Mouse (Mus musculus): Measurements from ENCODE around the gene Atrnl1.
A peak's percentile ranks its signal among the peaks of the same experiment; 100 is the strongest.
"Not testable (repeated sequence)": the region's sequence is repeated elsewhere in the genome, so short reads cannot be mapped to it uniquely, and the experiment has no call there.

Atrnl1 gene

GRCm38 (mm10) chr19:57696781-57697180, 85.9 kb downstream of the Atrnl1 start:
- DNase-seq (ENCODE audit: low spot score) = not testable (repeated sequence)

- DNase-seq (ENCODE audit: low spot score) = no peak
These were observed 102.3 kb downstream of the Atrnl1 start for GRCm38 (mm10) chr19:57713138-57713537.

- peak; percentile 56 for DNase-seq (ENCODE audit: low spot score)
These were observed 114.1 kb downstream of the Atrnl1 start for GRCm38 (mm10) chr19:57724920-57725319.

- DNase-seq (ENCODE audit: low spot score) = no peak
These were observed 114.5 kb downstream of the Atrnl1 start for GRCm38 (mm10) chr19:57725326-57725725.

- DNase-seq (ENCODE audit: low spot score) = no peak
These were observed 116.2 kb downstream of the Atrnl1 start for GRCm38 (mm10) chr19:57727009-57727408.

- DNase-seq (ENCODE audit: low spot score) = no peak
These were observed 126.6 kb downstream of the Atrnl1 start for GRCm38 (mm10) chr19:57737475-57737874.

GRCm38 (mm10) chr19:57745579-57745978, 134.7 kb downstream of the Atrnl1 start:
- DNase-seq (ENCODE audit: low spot score) = no peak

- DNase-seq (ENCODE audit: low spot score) = no peak
These were observed 135.7 kb downstream of the Atrnl1 start for GRCm38 (mm10) chr19:57746553-57746952.

GRCm38 (mm10) chr19:57752189-57752588, 141.4 kb downstream of the Atrnl1 start:
- no peak for DNase-seq (ENCODE audit: low spot score)

- no peak for DNase-seq (ENCODE audit: low spot score)
These were observed 151.7 kb downstream of the Atrnl1 start for GRCm38 (mm10) chr19:57762526-57762925.

GRCm38 (mm10) chr19:57764576-57765371, 153.9 kb downstream of the Atrnl1 start:
- DNase-seq (ENCODE audit: low spot score) = no peak

GRCm38 (mm10) chr19:57767051-57767450, 156.2 kb downstream of the Atrnl1 start:
- no peak for DNase-seq (ENCODE audit: low spot score)

- DNase-seq (ENCODE audit: low spot score) = no peak
These were observed 157.8 kb downstream of the Atrnl1 start for GRCm38 (mm10) chr19:57768661-57769060.

GRCm38 (mm10) chr19:57782366-57783089, 171.7 kb downstream of the Atrnl1 start:
- DNase-seq (ENCODE audit: low spot score) = no peak

- DNase-seq (ENCODE audit: low spot score) = no peak
These were observed 175.9 kb downstream of the Atrnl1 start for GRCm38 (mm10) chr19:57786699-57787098.

GRCm38 (mm10) chr19:57802207-57802606, 191.4 kb downstream of the Atrnl1 start:
- DNase-seq (ENCODE audit: low spot score) = no peak

- DNase-seq (ENCODE audit: low spot score) = no peak
These were observed 192.1 kb downstream of the Atrnl1 start for GRCm38 (mm10) chr19:57802771-57803482.

GRCm38 (mm10) chr19:57803483-57803820, 192.6 kb downstream of the Atrnl1 start:
- no peak for DNase-seq (ENCODE audit: low spot score)

GRCm38 (mm10) chr19:57808363-57808762, 197.5 kb downstream of the Atrnl1 start:
- DNase-seq (ENCODE audit: low spot score) = no peak

GRCm38 (mm10) chr19:57814291-57814690, 203.5 kb downstream of the Atrnl1 start:
- no peak for DNase-seq (ENCODE audit: low spot score)

GRCm38 (mm10) chr19:57816221-57816996, 205.6 kb downstream of the Atrnl1 start:
- no peak for DNase-seq (ENCODE audit: low spot score)

GRCm38 (mm10) chr19:57817736-57818135, 206.9 kb downstream of the Atrnl1 start:
- DNase-seq (ENCODE audit: low spot score) = no peak

All from testis, postnatal 10 days (tissue).